Mouse (Mus musculus): ENCODE results near the gene Olfr624.
"Not testable (repeated sequence)": the region's sequence is repeated elsewhere in the genome, so short reads cannot be mapped to it uniquely, and the experiment has no call there.

Gene Olfr624

GRCm38 (mm10) chr7:103671091-103671490, at the start of gene Olfr624:
TSS of gene Olfr624 (minus strand) at chr7:103671191.
- DNase-seq, result no peak

GRCm38 (mm10) chr7:103716398-103716797, 45.4 kb upstream of the Olfr624 start:
- DNase-seq, result not testable (repeated sequence)

- DNase-seq, result no peak
Observed at GRCm38 (mm10) chr7:103714371-103714770, 43.4 kb upstream of the Olfr624 start, which contains the start of gene Olfr243. TSS of gene Olfr243 (plus strand) at chr7:103714671.

GRCm38 (mm10) chr7:103712024-103712423, 41.0 kb upstream of the Olfr624 start:
- no peak for DNase-seq

GRCm38 (mm10) chr7:103699469-103699868, 28.5 kb upstream of the Olfr624 start:
- DNase-seq, result no peak

GRCm38 (mm10) chr7:103682420-103682819, 11.4 kb upstream of the Olfr624 start, which contains the start of gene Olfr625-ps1:
TSS of gene Olfr625-ps1 (plus strand) at chr7:103682720.
- no peak for DNase-seq

- DNase-seq, result no peak
Observed at GRCm38 (mm10) chr7:103663598-103663997, 7.4 kb downstream of the Olfr624 start, which contains the start of gene Olfr623. TSS of gene Olfr623 (minus strand) at chr7:103663698.

- DNase-seq, result no peak
Observed at GRCm38 (mm10) chr7:103644070-103644469, 26.9 kb downstream of the Olfr624 start.

GRCm38 (mm10) chr7:103642602-103643001, 28.4 kb downstream of the Olfr624 start, which contains the start of gene Olfr622:
TSS of gene Olfr622 (minus strand) at chr7:103642702.
- DNase-seq, result no peak

GRCm38 (mm10) chr7:103636795-103637194, 34.2 kb downstream of the Olfr624 start:
- DNase-seq, result no peak
